Mouse (Mus musculus) thymus, adult 2 months (tissue): ENCODE data around the gene Creb5.

ENCODE experiments used
- CTCF ChIP-seq: fragments of 200-500 bp; IDR thresholded peaks from 2 replicates; pipeline ENCODE4 v1.5.1; 2012; ENCODE audit warnings: mild to moderate bottlenecking, control low read depth, low read length, moderate library complexity, borderline replicate concordance; ENCODE audit not compliant: control insufficient read depth, poor library complexity, insufficient read depth; ENCODE audit errors: extremely low read depth
- POLR2A ChIP-seq: fragments of 200-500 bp; IDR thresholded peaks from 2 replicates; pipeline ENCODE4 v1.6.1; 2012; ENCODE audit warnings: mild to moderate bottlenecking, low read length, control low read depth, moderate library complexity; ENCODE audit not compliant: control insufficient read depth, poor library complexity, insufficient read depth; ENCODE audit errors: extremely low read depth

DNA sequence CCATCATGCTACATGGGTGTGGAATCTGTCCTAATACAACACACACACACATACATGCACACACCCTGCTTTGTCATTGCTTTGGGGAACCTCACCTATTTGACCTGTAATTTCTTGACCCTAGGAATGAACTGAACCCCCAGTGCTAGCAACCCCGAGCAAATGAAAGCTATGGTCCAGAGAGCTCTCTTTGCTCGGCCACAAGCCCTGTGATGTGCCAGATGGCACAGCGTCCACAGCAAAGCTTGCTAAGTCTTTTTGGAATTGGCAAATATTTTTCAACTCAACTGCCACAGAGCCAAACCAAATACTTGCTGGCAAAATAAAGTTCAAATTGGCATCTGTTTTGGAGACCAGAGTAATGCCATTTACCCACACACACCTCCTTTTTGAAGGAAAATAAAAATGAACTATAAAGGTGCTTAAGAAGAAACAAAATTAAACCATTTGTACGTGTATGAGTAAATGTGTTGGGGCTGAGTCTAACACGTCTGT lies 324.4 kb downstream of the Creb5 start:
- TF ChIP-seq POLR2A, result no peak
- no peak for TF ChIP-seq CTCF
